Mouse (Mus musculus): ENCODE measurements around the gene Phlpp1.
"Not testable (repeated sequence)": the region's sequence is repeated elsewhere in the genome, so short reads cannot be mapped to it uniquely, and the experiment has no call there.

Gene Phlpp1

DNA sequence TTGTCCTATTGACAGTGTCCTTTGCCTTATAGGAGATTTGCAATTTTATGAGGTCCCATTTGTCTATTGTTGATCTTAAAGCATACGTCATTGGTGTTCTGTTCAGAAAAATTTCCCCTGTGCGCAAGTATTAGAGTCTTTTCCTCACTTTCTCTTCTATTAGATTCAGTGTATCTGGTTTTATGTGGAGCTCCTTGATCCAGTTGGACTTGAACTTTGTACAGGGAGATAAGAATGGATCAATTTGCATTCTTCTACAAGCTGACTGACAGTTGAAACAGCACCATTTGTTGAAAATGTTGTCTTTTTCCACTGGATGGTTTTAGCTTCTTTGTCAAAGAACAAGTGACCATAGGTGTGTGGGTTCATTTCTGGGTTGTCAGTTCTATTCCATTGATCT lies 140.3 kb downstream of the Phlpp1 start:
- DNase-seq (ENCODE audit: low read depth, low spot score), result not testable (repeated sequence)

DNA sequence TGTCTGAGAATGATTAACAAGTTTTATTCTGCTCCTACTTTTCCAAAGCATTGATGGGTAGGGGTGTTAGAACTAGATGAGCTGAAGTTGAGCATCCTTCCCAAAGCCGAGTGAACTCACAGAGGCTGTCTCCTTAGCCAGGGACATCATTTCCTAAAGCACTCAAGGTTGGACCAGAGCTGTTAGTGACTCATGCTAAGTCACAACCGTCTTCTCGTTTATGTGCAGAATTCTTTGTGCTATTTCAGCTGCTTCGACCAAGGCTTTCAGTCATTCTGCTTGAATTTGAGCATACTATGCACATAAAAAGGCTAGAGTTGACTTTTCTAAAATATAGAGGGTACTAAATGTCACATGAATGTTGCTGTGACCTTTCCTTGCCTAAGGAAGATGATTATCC lies 142.9 kb downstream of the Phlpp1 start:
- no peak for DNase-seq (ENCODE audit: low read depth, low spot score)

DNA sequence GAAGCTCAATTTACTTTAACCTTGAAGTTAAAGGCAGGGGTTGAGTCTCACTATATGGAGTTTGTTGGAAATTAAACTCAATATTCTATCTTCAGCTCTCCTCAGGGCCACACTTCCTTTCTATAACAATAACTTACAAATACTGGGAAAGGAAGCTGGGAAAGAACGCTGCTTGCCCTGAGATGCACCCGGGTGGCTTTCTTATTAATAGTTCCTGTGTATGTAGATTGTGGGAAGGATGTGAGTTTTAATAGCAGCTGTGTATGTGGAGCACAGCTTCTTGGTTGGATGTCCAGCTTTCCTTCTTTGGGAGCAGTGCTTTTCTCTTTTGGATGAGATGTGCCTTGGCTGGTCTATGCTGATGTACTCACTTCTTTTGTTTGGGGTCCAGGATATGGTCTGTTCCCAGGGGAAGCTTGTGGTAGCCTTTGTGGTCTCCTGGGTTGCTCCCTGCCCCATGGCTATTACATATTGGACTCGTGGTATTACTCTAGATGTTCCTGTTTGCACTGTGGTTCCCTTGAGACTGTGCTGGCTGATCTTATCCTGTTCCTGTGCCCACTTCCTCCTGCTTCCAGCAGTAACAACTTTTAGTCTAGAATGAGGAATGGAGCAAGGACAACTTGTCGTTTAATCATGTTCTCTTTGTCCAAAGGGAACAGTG lies 145.2 kb downstream of the Phlpp1 start:
- peak; percentile 23 for DNase-seq (ENCODE audit: low read depth, low spot score)

DNA sequence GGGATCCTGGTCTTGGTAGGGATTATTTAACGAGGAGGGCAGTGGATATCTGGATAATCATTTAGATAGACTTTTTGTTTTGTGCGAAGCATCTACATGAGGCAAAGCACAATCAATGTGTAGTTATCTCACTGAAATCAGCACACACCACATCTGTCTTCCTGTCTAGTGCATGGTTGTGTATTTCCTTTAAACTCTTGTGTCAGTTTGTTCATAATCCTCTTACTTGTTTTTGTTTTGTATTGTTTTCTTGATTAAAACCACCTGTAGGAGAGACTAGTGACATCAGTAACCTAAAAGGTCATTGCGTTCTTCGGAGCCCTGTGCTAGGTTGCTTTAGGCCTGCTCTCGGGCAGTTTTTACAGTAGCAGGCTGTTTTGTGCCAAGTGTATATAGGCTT lies 146.8 kb downstream of the Phlpp1 start:
- DNase-seq (ENCODE audit: low read depth, low spot score), result peak; percentile 64

DNA sequence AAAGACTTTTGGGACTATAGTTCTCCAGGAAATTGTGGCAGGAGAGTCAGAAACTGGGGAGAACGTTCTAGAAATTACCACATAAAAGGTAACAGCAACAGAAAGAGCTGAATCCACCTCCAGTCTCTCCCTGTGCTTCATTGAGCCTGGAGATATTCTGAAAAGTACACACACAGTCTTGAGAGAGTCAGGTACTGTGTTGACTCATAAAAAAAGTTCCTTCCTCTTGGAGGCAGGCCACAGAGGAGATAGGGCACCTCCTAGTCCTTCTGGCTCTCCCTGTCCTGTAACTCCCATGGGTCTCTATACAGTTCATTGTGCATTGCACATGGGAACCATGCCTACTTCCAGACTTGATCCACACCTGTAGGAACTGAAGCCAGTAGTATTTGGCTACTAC lies 149.0 kb downstream of the Phlpp1 start:
- DNase-seq (ENCODE audit: low read depth, low spot score), result peak; percentile 19

DNA sequence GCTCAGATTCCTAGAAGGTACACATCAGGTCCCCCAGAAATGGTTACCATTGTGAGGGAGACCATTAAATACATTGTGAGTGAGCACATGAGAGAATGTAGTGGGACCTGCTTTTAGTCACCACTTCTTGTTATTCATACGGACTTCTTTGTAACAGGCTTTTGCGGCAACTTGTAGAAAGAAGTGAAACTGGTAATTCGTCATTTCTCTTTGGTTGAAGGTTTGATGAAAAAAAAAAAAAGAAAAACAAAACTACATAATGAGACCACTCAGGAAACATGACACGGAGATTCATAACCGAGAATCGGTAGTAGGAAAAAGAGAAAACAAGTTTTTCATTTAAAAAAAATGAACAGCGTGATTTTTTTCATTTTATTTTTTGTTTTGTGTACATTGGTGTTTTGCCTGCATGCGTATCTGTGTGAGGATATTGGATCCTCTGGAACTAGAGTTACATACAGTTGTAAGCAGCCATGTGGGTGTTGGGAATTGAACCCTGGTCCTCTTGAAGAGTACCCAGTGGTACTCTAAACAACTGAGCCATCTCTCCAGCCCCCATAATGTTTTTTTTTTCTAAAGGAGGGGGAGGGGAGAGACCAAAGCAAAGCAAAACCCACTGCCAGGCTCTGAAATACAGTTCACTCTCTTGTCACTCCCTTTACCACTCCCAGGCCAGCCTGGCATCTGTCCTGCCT lies 150.0 kb downstream of the Phlpp1 start:
- DNase-seq (ENCODE audit: low read depth, low spot score), result peak; percentile 57

DNA sequence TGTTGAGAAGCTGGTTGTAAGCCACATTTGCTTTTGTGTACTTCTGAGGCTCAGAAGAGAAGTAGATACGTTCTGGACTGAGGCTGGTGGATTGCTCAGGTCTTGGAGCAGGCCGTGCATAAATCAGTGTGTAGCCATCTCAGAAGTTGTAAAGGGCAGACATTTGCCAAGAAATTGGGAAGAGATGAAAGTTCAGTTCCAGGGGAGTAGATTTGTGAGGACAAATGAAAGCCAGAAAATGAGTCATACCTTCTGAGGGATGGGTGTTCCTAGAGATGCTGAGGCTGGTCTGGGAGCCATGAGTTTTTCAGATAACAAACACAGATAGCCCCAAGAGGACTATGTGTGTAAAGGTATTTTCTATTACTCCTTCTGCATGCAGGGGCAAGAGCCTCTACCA lies 155.1 kb downstream of the Phlpp1 start:
- no peak for DNase-seq (ENCODE audit: low read depth, low spot score)

DNA sequence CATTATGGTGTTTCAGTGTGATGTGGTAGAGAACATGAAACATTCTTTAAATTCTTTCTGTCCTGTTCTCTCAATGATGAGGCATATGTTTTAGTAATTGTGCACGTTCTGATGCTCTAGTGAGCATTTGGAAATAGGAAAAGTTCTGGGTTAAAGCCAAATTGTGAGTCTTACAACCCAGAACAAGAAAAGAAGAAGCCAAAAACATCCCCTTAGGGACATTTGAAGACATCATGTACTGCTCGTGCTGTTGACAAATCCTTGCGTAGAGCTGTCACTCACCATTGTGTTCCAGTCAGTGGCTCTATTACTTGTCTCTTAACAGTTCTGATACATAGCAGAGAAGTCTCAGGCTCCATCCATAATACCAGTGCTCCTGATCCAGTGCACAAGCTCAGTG lies 170.5 kb downstream of the Phlpp1 start:
- DNase-seq (ENCODE audit: low read depth, low spot score), result no peak

DNA sequence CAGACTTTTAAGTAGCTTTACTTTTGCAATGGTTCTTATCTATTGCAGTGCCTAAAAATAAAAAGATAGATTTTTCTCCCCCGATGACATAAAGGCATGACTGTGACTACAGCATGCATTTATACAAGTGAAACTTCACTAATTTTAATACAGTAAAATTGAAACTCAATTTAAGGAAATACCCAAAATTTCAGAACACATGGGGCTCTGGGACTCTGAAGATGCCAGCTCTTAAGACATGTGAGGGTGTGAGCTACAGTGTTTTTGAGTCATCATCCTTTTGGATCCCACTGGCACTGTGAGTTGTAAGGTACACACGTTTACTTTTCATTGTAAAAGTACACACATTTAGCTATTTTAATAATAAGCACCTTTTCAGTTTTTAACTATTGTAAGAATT lies 173.7 kb downstream of the Phlpp1 start:
- no peak for DNase-seq (ENCODE audit: low read depth, low spot score)

DNA sequence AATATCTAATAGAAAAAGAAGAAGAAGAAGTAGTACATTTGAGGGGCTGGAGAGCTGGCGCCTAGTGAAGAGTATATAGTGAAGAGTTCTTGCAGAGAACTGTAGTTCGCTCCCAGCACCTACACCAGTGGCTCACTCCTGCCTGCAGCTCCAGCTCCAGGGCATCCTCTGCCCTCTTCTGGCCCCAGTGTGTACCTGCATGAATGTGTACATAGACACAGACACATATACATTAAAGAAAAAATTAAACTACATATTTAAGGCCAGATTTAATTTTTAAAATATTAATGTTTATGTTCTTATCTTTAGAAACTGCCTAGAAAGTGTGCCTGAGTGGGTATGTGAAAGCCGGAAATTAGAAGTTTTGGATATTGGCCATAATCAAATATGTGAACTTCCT lies 175.2 kb downstream of the Phlpp1 start:
- peak; percentile 33 for DNase-seq (ENCODE audit: low read depth, low spot score)

DNA sequence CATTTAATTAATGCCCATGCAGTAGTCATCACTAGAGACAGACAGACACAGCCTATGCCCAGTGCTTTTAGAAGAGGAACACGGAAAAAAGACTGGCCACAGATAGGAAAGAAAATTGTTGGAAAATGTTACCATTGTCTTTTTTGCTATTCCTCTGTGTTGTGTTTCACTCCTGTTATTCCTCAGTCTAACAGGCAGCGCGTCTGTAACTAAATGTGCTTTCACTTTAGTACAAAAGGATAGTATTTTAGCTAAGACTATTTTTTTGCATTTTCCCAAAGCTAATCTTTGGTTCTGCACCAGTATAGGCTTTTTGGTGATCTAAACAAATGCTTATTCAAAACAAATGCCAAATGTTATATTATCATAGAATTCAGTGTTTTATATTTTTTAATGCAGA lies 177.6 kb downstream of the Phlpp1 start:
- DNase-seq (ENCODE audit: low read depth, low spot score), result no peak

DNA sequence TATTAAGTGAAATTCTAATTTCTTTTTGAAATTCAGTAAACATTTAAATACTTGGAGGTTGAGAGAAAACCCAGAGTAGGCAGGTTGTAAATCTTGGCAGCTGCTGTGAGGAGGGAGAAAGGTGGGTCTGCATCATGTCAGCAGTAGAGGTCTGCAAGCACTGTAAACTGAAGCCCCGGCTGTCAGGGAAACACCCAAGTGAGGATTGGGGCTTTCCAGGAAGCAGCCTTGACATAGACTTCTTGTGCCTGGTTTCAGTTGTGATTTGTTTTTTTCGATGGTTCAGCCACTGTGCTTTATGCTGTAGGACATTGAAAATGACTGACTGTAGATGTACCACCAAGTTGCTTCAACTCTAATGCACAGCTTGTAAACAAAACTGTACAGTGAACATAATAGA lies 180.0 kb downstream of the Phlpp1 start:
- DNase-seq (ENCODE audit: low read depth, low spot score), result peak; percentile 39

DNA sequence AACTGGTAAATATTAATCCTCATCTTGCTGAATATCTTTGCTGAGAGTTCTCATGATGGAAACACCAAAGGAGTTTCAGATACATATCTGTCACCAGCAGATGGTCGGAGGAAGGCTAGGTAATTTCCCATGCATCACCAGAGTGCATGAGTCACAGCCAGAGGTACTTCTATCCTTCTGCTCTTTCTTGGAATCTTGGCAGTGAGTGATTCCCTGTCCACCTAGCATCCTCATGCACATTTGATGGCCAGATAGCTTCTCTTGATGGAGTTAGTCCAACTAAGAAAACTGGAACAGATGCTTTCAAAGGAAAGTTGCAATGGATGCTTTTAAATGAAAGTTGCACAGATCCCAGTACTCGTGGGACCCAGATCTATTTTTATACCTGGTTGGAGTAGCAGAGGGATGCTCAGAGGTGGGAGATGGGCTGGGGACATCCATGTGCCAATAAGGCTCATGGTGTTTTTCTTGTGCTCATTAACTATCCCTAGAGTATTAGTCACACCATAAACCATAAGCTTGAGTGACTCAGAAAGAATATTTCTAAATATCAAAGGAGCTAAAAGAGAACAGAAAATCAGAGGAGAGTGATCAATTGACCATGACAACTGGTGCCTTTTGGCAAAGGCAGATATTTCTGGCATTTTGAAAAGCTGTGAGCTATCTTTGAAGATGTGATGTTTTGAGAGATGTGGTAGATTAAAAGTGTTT lies 181.4 kb downstream of the Phlpp1 start:
- peak; percentile 27 for DNase-seq (ENCODE audit: low read depth, low spot score)

DNA sequence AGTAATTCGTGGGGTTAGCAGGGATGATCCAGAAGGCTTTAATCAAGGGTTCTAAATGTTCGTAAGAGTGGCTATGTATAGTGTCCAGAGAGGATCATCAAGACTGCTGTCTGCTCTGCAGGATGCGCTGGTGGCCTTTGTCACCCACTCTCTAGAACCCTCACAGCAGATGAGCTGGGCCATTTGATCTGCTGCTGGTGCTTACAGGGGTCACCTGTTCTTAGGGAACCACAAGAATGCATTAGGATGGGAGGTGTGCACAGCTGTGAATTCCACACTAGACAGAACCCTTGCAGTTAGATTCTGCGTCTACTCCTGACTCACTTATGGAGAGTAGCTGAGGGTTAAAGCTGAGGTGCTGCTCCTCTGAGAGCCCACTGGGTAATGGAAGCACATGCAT lies 182.4 kb downstream of the Phlpp1 start:
- DNase-seq (ENCODE audit: low read depth, low spot score), result no peak

DNA sequence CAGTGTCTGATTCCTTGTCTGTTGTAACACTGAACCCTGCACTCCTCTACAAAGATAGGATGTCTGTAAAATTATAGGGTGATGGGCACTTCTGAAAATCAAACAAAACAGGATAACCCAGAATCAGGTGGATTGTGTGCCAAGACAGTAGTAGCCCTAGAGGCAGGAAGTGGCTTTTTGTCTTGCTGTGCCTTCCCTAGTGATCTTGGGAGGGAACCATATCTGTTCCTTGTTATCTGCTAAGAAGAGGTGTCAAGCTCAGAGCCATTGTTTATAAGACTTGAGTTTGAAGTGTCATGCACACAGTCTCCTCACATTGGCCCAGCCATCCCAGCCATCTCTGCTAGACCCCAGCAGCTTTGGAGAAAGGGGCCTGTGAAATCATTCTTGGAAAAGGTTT lies 187.9 kb downstream of the Phlpp1 start:
- DNase-seq (ENCODE audit: low read depth, low spot score), result no peak

DNA sequence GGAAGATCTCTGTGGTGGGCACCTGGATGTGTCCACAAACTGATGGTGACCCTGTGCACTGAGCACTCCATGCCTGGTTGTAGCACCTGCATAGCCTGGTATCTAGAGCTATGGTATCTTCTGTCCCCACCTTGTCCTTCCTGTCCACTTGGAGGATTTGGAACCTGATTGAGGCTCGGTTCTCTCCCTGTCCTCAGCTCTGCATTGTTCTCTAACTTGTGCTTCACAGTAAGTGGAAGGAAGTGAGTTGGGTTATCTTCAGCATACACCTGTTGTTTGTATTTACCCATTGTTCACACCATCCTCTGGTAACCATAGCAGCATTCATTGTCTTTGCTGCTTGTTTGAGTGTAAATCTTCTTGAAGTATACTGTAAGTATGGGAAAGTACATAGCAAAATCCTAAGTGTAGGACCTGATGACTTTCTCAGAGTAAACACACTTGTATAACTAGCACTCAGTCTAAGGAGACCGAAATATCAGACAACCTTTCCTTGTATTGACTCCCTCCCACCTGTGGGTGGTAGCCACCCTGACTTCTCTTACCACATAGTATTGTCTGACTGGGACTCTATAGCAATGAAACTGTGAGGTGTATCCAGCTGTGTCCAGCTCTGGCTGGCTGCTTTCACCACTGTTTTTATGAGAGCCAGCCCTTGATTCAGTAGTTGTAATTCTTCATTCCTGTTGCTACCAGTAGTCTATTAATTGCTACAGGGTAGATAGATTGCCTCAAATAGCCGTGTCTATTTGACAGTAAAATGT lies 191.5 kb downstream of the Phlpp1 start:
- no peak for DNase-seq (ENCODE audit: low read depth, low spot score)

DNA sequence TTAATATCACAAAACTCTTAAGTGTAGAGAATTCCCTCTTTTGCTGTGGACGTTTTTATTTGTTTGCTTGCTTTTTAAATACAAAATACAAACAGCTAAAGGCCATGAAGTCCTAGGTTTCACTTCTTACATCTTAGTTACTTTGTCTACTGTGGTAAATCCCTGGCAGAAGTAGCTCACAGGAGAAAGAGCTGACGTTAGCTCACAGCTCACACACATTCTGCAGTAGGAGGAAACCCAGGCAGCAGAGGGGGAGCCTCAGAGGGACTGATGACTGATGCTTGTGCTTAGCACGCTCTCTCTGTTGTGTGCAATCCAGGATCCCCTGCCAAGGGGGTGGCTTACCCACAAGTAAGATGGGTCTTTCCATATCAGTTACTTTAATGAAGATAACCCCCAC lies 197.8 kb downstream of the Phlpp1 start:
- no peak for DNase-seq (ENCODE audit: low read depth, low spot score)

DNA sequence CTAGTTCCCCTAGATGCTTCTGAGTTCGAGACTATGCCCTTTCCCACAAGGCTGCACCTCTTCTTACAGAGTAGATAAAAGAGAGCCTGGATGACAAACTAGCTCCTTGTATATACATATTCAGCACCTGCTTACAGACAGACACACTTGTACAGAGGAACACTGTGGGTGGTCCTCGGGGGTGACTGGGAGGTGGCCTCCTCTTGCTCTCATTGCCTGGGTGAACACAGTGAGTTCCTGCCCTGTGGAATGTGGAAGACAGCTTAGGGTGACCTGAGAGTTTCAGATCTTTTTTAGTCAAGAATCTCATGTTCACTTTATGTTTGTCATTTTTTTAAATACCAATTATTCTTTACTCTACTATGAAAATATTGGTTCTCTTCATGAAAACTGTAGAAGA lies 200.9 kb downstream of the Phlpp1 start:
- no peak for DNase-seq (ENCODE audit: low read depth, low spot score)

DNA sequence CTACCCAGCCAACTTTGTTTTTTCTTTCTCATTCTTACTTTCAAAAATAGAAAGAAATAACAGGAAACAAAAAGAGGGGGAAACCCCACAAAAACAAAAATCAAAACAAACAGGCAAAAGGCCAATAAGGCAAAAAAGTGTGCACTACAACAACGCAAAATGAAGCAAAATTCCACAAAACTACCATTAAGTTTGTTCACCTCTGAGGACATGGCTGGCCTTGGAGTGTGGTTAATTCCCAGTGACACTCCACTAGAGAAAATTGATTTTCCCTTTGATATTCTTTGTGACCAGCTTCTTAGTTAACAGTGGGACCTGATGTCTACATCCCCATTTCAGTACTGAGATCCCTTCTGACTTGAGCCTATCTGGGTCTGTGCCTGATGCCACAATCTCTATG lies 202.1 kb downstream of the Phlpp1 start:
- no peak for DNase-seq (ENCODE audit: low read depth, low spot score)

DNA sequence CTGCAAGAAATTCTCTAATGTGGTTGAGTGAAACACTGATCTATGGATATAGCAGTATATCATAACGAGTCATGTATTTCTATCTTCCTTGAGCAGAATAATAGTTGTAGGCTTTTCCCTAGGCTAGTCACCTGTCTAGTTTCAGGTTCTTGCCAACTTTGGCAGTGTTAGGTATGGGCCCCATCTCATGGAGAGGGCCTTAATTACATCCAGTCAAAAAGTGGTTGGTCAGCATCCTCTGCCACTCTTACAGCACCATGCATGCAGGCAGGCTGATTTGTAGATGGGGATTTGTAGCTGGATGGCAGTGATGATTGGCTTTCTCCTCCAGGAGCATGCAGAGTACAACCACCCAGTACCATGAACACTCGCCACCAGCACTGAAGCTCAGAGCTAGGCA lies 202.7 kb downstream of the Phlpp1 start:
- peak; percentile 29 for DNase-seq (ENCODE audit: low read depth, low spot score)

DNA sequence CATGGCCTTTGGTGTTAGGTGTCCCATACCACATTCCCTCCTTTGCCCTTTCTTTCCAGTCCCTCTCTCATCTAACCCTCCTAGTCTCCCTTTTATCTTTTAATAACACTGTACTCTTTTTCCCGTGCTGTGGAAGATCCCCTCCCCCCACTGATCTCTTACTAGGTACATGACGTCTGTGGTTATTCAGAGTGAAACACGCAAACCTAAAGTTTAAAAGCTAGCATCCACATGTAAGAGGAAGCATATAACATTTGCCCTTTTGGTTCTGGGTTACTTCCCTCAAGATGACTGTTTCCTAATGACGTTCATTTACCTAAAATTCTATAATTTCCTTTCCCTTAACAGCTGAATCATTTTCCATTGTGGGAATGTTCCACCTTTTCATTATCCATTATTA lies 203.4 kb downstream of the Phlpp1 start:
- DNase-seq (ENCODE audit: low read depth, low spot score), result peak; percentile 62

DNA sequence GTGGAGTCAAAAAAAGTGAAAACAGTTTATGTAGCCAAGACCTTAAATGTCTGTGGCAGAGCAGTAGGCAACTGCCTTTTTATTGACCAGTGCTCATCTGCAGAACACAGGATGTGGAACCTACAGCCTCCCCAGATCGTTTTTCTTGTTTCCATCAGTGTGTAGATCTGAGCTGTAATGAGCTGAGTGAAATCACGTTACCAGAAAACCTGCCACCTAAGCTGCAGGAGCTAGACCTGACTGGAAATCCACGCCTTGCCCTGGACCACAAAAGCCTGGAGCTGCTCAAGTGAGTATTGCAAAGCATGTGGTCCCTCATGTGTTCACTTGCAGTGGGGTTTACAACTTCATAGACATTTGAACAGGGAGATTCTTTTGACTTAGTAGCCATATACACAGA lies 204.5 kb downstream of the Phlpp1 start:
- peak; percentile 41 for DNase-seq (ENCODE audit: low read depth, low spot score)
